Comparison of ENCODE assay signal across 8 mouse cellular contexts in genomic region chr1:52799056-52799726, GRCm38 (mm10). TPM values are rescaled to one million over a fixed set of nuclear protein-coding genes. Genes with fewer than 3 reads are reported as not detected.
DNase-seq lines count a peak whose midpoint lies in the region; ATAC-seq and TF ChIP-seq lines count a peak whose summit lies in the region.

No protein-coding gene starts in this region.

- TF ChIP-seq EP300 in stomach, postnatal 0 days (optimal IDR thresholded peaks at IDR 0.05) = no peak

- no peak overlapping the region for H3K9ac ChIP-seq in forebrain, postnatal 0 days
- no peak overlapping the region for H3K9ac ChIP-seq in forebrain, embryonic 12.5 days
- no peak overlapping the region for H3K9ac ChIP-seq in stomach, postnatal 0 days (ENCODE audit: low read length)

- no peak for DNase-seq in forebrain, postnatal 0 days
- DNase-seq in right cerebral cortex, adult 18-20 months = peak; percentile 82
- no peak for DNase-seq in right cerebral cortex, postnatal 4 days
- peak; percentile 22 to 45 for DNase-seq in heart, postnatal 36 days
- peak; percentile 56 for DNase-seq in lung, postnatal 36 days
- peak; percentile 35 for DNase-seq in stomach, postnatal 0 days (ENCODE audit: low spot score)
- no peak for DNase-seq in ovary, postnatal 14 days (ENCODE audit: low spot score)

- H3K27ac ChIP-seq in forebrain, postnatal 0 days (ENCODE audit: low read depth, low read length) = peak overlapping the region; percentile 10; the same call in 1 of the 2 replicates
- H3K27ac ChIP-seq in forebrain, embryonic 12.5 days = no peak overlapping the region
- peak overlapping the region; percentile 67 for H3K27ac ChIP-seq in stomach, postnatal 0 days (replicated peaks)

- intact Hi-C loops in heart, postnatal 36 days (cut with DNase I) = loop anchor here (10.0 kb wide), 1 partner anchor 156 kb away; no protein-coding TSS in a partner anchor

- H3K4me2 ChIP-seq in forebrain, postnatal 0 days (ENCODE audit: low read depth) = no peak overlapping the region
- H3K4me2 ChIP-seq in forebrain, embryonic 12.5 days = no peak overlapping the region
- H3K4me2 ChIP-seq in stomach, postnatal 0 days (replicated peaks; ENCODE audit: low read depth) = peak overlapping the region; percentile 33

- ATAC-seq in forebrain, postnatal 0 days = peak; percentile 21; the same call in 1 of the 2 replicates
- ATAC-seq in forebrain, embryonic 12.5 days (ENCODE audit: low FRiP score) = no peak
- peak; percentile 83 for ATAC-seq in stomach, postnatal 0 days (ENCODE audit: low FRiP score, low TSS enrichment)

- H3K27me3 ChIP-seq in forebrain, postnatal 0 days (ENCODE audit: insufficient read depth, low read length) = no peaks in the 10 kb centered on the region
- H3K27me3 ChIP-seq in forebrain, embryonic 12.5 days = no peaks in the 10 kb centered on the region
- no peaks in the 10 kb centered on the region for H3K27me3 ChIP-seq in stomach, postnatal 0 days (ENCODE audit: control insufficient read depth, insufficient read depth, low read length)

- no peak for TF ChIP-seq CTCF in forebrain, postnatal 0 days (IDR thresholded peaks at IDR 0.05; ENCODE audit: low read depth)
- TF ChIP-seq CTCF in stomach, postnatal 0 days (IDR thresholded peaks at IDR 0.05; ENCODE audit: low read depth) = no peak

- H3K9me3 ChIP-seq in forebrain, postnatal 0 days (ENCODE audit: low read length) = no peaks in the 10 kb centered on the region
- no peaks in the 10 kb centered on the region for H3K9me3 ChIP-seq in forebrain, embryonic 12.5 days
- no peaks in the 10 kb centered on the region for H3K9me3 ChIP-seq in stomach, postnatal 0 days (ENCODE audit: control insufficient read depth, low read length)

- 70% methylated on average over 10 of the region's 10 CpGs for WGBS in forebrain, postnatal 0 days
- 79% methylated on average over 10 of the region's 10 CpGs for WGBS in forebrain, embryonic 12.5 days
- 28% methylated on average over 10 of the region's 10 CpGs for WGBS in stomach, postnatal 0 days

- H3K36me3 ChIP-seq in forebrain, postnatal 0 days (ENCODE audit: insufficient read depth) = peaks cover 10% of the 10 kb centered on the region
- no peaks in the 10 kb centered on the region for H3K36me3 ChIP-seq in forebrain, embryonic 12.5 days (replicated peaks)
- no peaks in the 10 kb centered on the region; the same call in 1 of the 2 replicates for H3K36me3 ChIP-seq in stomach, postnatal 0 days (ENCODE audit: control insufficient read depth, insufficient read depth, low read length)

- H3K4me3 ChIP-seq in forebrain, postnatal 0 days (ENCODE audit: low read depth, low read length) = no peak overlapping the region
- no peak overlapping the region for H3K4me3 ChIP-seq in forebrain, embryonic 12.5 days (replicated peaks)
- H3K4me3 ChIP-seq in stomach, postnatal 0 days (ENCODE audit: low read depth, low read length) = no peak overlapping the region

- no peaks in the 10 kb centered on the region for H3K4me1 ChIP-seq in forebrain, postnatal 0 days (ENCODE audit: insufficient read depth)
- H3K4me1 ChIP-seq in forebrain, embryonic 12.5 days = no peaks in the 10 kb centered on the region
- H3K4me1 ChIP-seq in stomach, postnatal 0 days (replicated peaks; ENCODE audit: control insufficient read depth, insufficient read depth) = no peaks in the 10 kb centered on the region; the same call in 1 of the 2 replicates

RNA-seq across cellular contexts. Expression of gene Inpp1, which starts 18.3 kb away (rescaled TPM):
- total RNA-seq in forebrain, postnatal 0 days (2014; rRNA removed) = 38.5 and 38.6 TPM in 2 replicates
- polyA plus RNA-seq in forebrain, postnatal 0 days (2015; fragmentation: Nextera tagmentation; extraction: Ambion mirVana) = 30.1 and 38.1 TPM in 2 replicates
- polyA plus RNA-seq in forebrain, embryonic 12.5 days (2016; fragmentation: Nextera tagmentation; extraction: Ambion mirVana) = 12.0 and 13.2 TPM in 2 replicates
- 10 to 100 TPM; 17.4 to 17.7 TPM for total RNA-seq in heart, postnatal 36 days (2021)
- polyA plus RNA-seq in stomach, postnatal 0 days (2015; fragmentation: Nextera tagmentation; extraction: Ambion mirVana) = 6.1 and 8.1 TPM in 2 replicates

RNA-seq across cellular contexts. Expression of gene Hibch, which starts 45.5 kb away (rescaled TPM):
- total RNA-seq in forebrain, postnatal 0 days (2014; rRNA removed) = 9.9 and 12.8 TPM in 2 replicates
- polyA plus RNA-seq in forebrain, postnatal 0 days (2015; fragmentation: Nextera tagmentation; extraction: Ambion mirVana) = 15.2 and 15.4 TPM in 2 replicates
- 22.8 and 23.6 TPM in 2 replicates for polyA plus RNA-seq in forebrain, embryonic 12.5 days (2016; fragmentation: Nextera tagmentation; extraction: Ambion mirVana)
- 10 to 100 TPM; 77.8 to 88.4 TPM for total RNA-seq in heart, postnatal 36 days (2021)
- 21.3 and 22.9 TPM in 2 replicates for polyA plus RNA-seq in stomach, postnatal 0 days (2015; fragmentation: Nextera tagmentation; extraction: Ambion mirVana)

Comparison
In these comparisons a context has a peak if more than half of its experiments do, and no peak if none do; other contexts are left out.
1. DNase-seq: peak in right cerebral cortex, adult 18-20 months (single experiment), heart, postnatal 36 days (2 of 2), lung, postnatal 36 days (single experiment) and stomach, postnatal 0 days (single experiment); none in forebrain, postnatal 0 days (single experiment), right cerebral cortex, postnatal 4 days (single experiment) and ovary, postnatal 14 days (single experiment).